Mouse (Mus musculus): Measurements from ENCODE around the gene Dmxl2. TPM values are rescaled to one million over a fixed set of nuclear protein-coding genes. Genes with fewer than 3 reads are reported as not detected.
A peak's percentile ranks its signal among the peaks of the same experiment; 100 is the strongest.

The Dmxl2 gene
- polyA plus RNA-seq (2015; fragmentation: Nextera tagmentation; extraction: Ambion mirVana): 5.2 and 5.4 TPM in 2 replicates

- H3K9me3 ChIP-seq: no peaks in the 10 kb centered on the region
- peak within 1 kb of the TSS; percentile 81 for H3K9ac ChIP-seq
- peak; percentile 92 for ATAC-seq (ENCODE audit: low FRiP score, low read depth)
- no peaks in the 10 kb centered on the region for H3K4me1 ChIP-seq
- no peak within 1 kb of the TSS for H3K27ac ChIP-seq
- H3K4me2 ChIP-seq (replicated peaks): peak within 1 kb of the TSS; percentile 88
- WGBS: under 1% methylated on average over 98 of the region's 99 CpGs
- peaks cover 24% of the 10 kb centered on the region for H3K27me3 ChIP-seq
- H3K36me3 ChIP-seq: no peaks in the 10 kb centered on the region
- peak within 1 kb of the TSS; percentile 72 for H3K4me3 ChIP-seq
Measured at GRCm38 (mm10) chr9:54501453-54502110, at the start of gene Dmxl2. Gene Dmxl2, minus strand, starts transcription at chr9:54501626.

- H3K4me3 ChIP-seq: no peak overlapping the region
- WGBS: 89% methylated on average over 6 of the region's 6 CpGs
Measured at GRCm38 (mm10) chr9:54549433-54549832, 48.0 kb upstream of the Dmxl2 start.

GRCm38 (mm10) chr9:54547536-54547935, 46.1 kb upstream of the Dmxl2 start:
- Histone ChIP-seq H3K4me3 (no peak overlapping the region), H3K4me2 (replicated peaks) (no peak overlapping the region), H3K4me1 (no peaks in the 10 kb centered on the region), H3K27ac (no peak overlapping the region), H3K36me3 (peaks cover 18% of the 10 kb centered on the region), H3K9ac (no peak overlapping the region), H3K9me3 (no peaks in the 10 kb centered on the region), H3K27me3 (no peaks in the 10 kb centered on the region)
- 20% methylated on average over 5 of the region's 5 CpGs for WGBS
- no peak for ATAC-seq (ENCODE audit: low FRiP score, low read depth)

More at GRCm38 (mm10) chr9:54549433-54549832, 48.0 kb upstream of the Dmxl2 start:
- no peaks in the 10 kb centered on the region for H3K27me3 ChIP-seq
- ATAC-seq (ENCODE audit: low FRiP score, low read depth): no peak
- H3K4me1 ChIP-seq: no peaks in the 10 kb centered on the region
- peaks cover 18% of the 10 kb centered on the region for H3K36me3 ChIP-seq
- no peak overlapping the region for H3K27ac ChIP-seq
- no peaks in the 10 kb centered on the region for H3K9me3 ChIP-seq
- H3K4me2 ChIP-seq (replicated peaks): no peak overlapping the region
- no peak overlapping the region for H3K9ac ChIP-seq

- no peak overlapping the region for H3K4me2 ChIP-seq (replicated peaks)
- H3K4me1 ChIP-seq: no peaks in the 10 kb centered on the region
- no peak overlapping the region for H3K27ac ChIP-seq
- H3K9ac ChIP-seq: no peak overlapping the region
- H3K36me3 ChIP-seq: peaks cover 18% of the 10 kb centered on the region
- no peak overlapping the region for H3K4me3 ChIP-seq
- no peak for ATAC-seq (ENCODE audit: low FRiP score, low read depth)
- no peaks in the 10 kb centered on the region for H3K9me3 ChIP-seq
- 83% methylated on average over 4 of the region's 4 CpGs for WGBS
- H3K27me3 ChIP-seq: no peaks in the 10 kb centered on the region
Measured at GRCm38 (mm10) chr9:54544954-54545315, 43.5 kb upstream of the Dmxl2 start.

DNA sequence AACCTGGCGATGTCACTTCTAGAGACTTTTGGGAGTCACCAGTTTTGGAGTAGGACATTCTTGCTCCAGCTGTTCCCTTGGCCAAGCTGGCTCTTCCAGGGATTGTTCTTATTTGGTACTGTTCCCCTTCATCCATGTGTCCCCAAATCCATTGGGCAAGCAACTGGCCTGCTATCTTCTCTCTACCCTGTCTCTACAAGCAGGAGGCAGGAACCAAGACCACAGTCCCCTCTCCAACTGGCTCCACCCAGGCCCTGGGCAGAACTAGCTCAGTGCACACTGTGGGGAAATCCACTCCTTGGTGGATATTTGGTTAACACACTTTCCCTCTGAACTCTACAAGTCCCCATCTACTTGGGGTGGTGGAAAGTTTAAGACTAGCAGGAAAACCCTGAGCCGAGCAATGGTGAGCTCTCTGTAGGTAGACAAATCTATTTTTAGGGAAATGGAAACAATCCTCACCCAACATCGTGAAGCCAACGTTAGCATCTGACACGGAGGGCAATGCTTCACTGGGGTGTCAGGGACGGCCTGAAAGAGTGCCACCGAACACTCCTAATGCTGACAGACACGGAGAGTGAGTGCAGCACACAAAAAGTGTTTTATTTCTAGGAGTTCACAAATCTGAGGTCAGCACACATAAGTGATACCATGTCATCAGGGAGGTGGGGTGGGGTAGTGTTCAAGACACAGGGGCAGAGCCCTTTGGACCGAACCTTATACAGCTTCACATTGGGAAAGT, 43.0 kb upstream of the Dmxl2 start:
- 84% methylated on average over 9 of the region's 9 CpGs for WGBS
- no peak for ATAC-seq (ENCODE audit: low FRiP score, low read depth)
- H3K27ac ChIP-seq: no peak overlapping the region
- no peaks in the 10 kb centered on the region for H3K4me1 ChIP-seq
- no peak overlapping the region for H3K9ac ChIP-seq
- H3K9me3 ChIP-seq: no peaks in the 10 kb centered on the region
- H3K4me2 ChIP-seq (replicated peaks): no peak overlapping the region
- peaks cover 18% of the 10 kb centered on the region for H3K36me3 ChIP-seq
- no peak overlapping the region for H3K4me3 ChIP-seq
- no peaks in the 10 kb centered on the region for H3K27me3 ChIP-seq

DNA sequence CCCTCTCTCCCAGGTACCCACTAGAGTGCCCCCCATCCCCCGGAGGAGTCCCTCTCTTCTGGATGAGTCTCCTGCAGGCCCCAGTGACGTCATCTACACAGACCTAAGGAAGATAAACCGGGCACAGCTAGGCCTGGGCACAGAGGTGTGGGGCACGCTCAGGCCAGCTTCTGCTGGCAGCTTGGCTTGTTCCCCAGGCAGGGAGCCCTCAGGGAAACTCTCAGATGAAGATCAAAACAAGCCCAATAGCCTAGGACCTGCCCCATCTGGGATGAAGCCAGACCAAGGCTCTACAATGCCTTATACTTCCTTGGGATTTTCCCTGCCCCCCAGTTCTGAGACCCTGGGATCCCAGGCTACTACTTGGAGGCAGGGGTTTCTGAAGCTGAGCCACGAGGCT, 39.4 kb upstream of the Dmxl2 start:
- no peak for ATAC-seq (ENCODE audit: low FRiP score, low read depth)
- Histone ChIP-seq H3K4me2 (replicated peaks) (no peak overlapping the region), H3K4me3 (no peak overlapping the region), H3K36me3 (peaks cover 12% of the 10 kb centered on the region), H3K27ac (no peak overlapping the region), H3K9me3 (no peaks in the 10 kb centered on the region), H3K27me3 (no peaks in the 10 kb centered on the region), H3K9ac (no peak overlapping the region), H3K4me1 (no peaks in the 10 kb centered on the region)
- WGBS: 72% methylated on average over 5 of the region's 5 CpGs

DNA sequence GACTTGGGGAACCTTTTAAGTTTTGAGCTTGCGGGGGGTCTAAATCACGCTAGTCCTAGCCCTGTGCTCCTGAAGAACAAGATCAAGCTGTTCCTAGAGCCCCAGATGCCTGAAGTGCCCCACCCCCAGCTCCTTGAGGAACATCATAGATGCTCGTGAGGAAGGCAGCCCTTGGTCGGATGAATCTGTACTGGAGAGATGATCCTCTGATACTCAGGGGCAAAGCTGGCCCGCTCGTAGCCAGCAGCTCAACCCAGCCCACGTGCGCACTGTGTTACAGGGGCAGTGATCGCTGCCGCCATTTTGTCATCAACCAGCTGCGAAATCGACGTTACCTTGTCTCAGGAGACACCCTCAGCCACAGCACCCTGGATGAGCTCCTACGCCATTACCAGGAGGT, 37.3 kb upstream of the Dmxl2 start, which contains the start of gene Sh2d7:
TSS of gene Sh2d7 (plus strand) at position 301 of the 400 bp plus-strand sequence.
- Histone ChIP-seq H3K36me3 (no peaks in the 10 kb centered on the region), H3K27ac (no peak within 1 kb of the TSS), H3K9ac (no peak within 1 kb of the TSS), H3K4me3 (no peak within 1 kb of the TSS), H3K4me1 (peaks cover 7% of the 10 kb centered on the region), H3K27me3 (no peaks in the 10 kb centered on the region), H3K9me3 (no peaks in the 10 kb centered on the region), H3K4me2 (replicated peaks) (no peak within 1 kb of the TSS)
- WGBS: 94% methylated on average over 14 of the region's 14 CpGs
- ATAC-seq (ENCODE audit: low FRiP score, low read depth): no peak

- no peaks in the 10 kb centered on the region for H3K27me3 ChIP-seq
- H3K4me2 ChIP-seq (replicated peaks): no peak overlapping the region
- H3K4me1 ChIP-seq: peaks cover 7% of the 10 kb centered on the region
- no peaks in the 10 kb centered on the region for H3K36me3 ChIP-seq
- 93% methylated on average over 3 of the region's 3 CpGs for WGBS
- H3K27ac ChIP-seq: no peak overlapping the region
- H3K4me3 ChIP-seq: no peak overlapping the region
- no peaks in the 10 kb centered on the region for H3K9me3 ChIP-seq
- no peak for ATAC-seq (ENCODE audit: low FRiP score, low read depth)
- no peak overlapping the region for H3K9ac ChIP-seq
Measured at GRCm38 (mm10) chr9:54538244-54538643, 36.8 kb upstream of the Dmxl2 start.

DNA sequence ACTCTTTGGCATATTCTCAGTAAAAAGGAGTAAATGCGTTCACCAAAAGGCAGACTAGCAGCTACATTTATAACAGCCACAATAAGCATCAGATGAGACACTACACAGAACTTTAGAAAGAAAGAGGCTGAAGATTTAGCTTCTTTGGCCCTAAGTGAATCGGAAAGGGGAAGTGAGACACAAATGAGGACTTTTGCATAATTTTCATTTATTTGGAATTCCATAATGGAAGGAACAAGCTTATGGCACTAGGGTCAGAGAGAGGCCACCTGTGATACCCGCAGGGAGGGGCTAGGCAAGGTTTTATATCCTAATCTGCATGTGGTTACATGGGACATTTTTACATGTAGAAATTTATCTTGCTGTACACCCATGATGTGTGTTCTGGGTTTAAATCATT, 36.1 kb upstream of the Dmxl2 start:
- Histone ChIP-seq H3K9me3 (no peaks in the 10 kb centered on the region), H3K36me3 (no peaks in the 10 kb centered on the region), H3K4me1 (peaks cover 7% of the 10 kb centered on the region), H3K27ac (no peak overlapping the region), H3K4me3 (no peak overlapping the region), H3K4me2 (replicated peaks) (no peak overlapping the region), H3K27me3 (no peaks in the 10 kb centered on the region), H3K9ac (no peak overlapping the region)
- ATAC-seq (ENCODE audit: low FRiP score, low read depth): no peak
- WGBS: 77% methylated on average over 3 of the region's 3 CpGs

DNA sequence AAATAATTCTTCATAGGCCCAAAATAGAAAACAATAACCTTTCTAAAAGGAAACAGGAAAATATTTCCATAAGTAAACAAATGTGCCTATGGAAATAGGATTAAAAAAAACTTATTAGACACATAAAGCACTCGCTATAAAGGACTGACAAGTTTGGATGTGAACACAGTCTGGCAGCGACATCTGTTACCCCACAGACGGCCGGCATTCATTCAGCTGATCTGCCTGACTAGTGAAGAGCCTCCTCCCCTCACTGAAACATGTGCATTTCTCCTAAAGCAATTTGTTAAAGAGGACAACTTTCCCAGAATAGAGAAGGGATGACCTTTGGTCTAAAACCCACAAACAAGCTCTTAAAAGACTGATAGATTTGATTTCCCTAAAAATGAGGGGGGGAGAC, 35.6 kb upstream of the Dmxl2 start:
- Histone ChIP-seq H3K4me3 (no peak overlapping the region), H3K9ac (no peak overlapping the region), H3K4me2 (replicated peaks) (no peak overlapping the region), H3K9me3 (no peaks in the 10 kb centered on the region), H3K27ac (no peak overlapping the region), H3K4me1 (peaks cover 7% of the 10 kb centered on the region), H3K27me3 (no peaks in the 10 kb centered on the region), H3K36me3 (no peaks in the 10 kb centered on the region)
- ATAC-seq (ENCODE audit: low FRiP score, low read depth): no peak
- WGBS: 56% methylated on average over 4 of the region's 4 CpGs

- ATAC-seq (ENCODE audit: low FRiP score, low read depth): no peak
- Histone ChIP-seq H3K4me2 (replicated peaks) (no peak overlapping the region), H3K27ac (no peak overlapping the region), H3K27me3 (no peaks in the 10 kb centered on the region), H3K4me1 (peaks cover 7% of the 10 kb centered on the region), H3K36me3 (no peaks in the 10 kb centered on the region), H3K4me3 (no peak overlapping the region), H3K9ac (no peak overlapping the region), H3K9me3 (no peaks in the 10 kb centered on the region)
- WGBS: 78% methylated on average over 7 of the region's 7 CpGs
Measured at GRCm38 (mm10) chr9:54536236-54536635, 34.8 kb upstream of the Dmxl2 start.

DNA sequence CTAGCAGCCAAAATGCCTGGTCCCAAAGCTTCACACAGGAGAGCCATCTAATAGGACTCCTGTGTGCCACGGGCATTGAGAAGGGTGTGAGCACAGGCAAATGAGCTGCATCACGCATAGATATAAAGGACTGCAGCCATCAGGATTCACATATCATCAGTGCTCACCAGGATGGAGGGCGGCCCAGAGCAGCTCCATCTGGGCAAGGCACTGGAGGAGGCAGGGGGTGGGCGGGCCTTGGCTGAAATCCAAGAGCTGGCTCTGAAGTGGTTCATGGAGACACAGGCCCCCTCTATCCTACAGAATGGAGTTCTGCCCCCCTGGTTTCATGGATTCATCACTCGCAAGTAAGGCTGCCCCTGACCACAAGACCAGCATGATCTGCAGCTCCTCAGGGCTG, 32.5 kb upstream of the Dmxl2 start:
- WGBS: 67% methylated on average over 5 of the region's 5 CpGs
- Histone ChIP-seq H3K4me1 (peaks cover 7% of the 10 kb centered on the region), H3K27ac (no peak overlapping the region), H3K9me3 (no peaks in the 10 kb centered on the region), H3K4me2 (replicated peaks) (no peak overlapping the region), H3K9ac (no peak overlapping the region), H3K36me3 (no peaks in the 10 kb centered on the region), H3K27me3 (no peaks in the 10 kb centered on the region), H3K4me3 (no peak overlapping the region)
- no peak; the same call in 1 of the 2 replicates for ATAC-seq (ENCODE audit: low FRiP score, low read depth)

All from limb, embryonic 13.5 days (tissue).